ENCODE assay signal across 7 mouse cellular contexts in the genomic region with DNA sequence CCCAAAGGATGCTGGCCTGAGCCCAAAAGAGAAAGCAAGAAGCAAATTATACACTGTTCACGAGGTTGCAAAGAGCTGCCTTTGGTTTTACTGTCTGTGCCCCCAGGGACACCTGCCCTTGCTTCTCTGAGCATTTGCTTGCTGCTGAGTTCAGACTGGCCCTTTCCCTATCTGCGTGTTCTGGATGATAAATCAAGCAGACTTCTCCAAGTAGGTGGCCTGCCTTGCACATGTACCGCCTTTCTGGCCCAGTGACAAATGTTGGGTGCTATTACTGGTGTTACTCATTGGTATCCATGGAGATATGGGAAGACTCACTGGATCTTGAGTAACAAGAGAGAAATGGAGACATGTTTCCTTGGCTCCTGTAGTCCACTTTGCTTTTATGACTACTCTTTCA. TPM values are rescaled to one million over a fixed set of nuclear protein-coding genes. Genes with fewer than 3 reads are reported as not detected.
DNase-seq lines count a peak whose midpoint lies in the region; ATAC-seq and TF ChIP-seq lines count a peak whose summit lies in the region.

No protein-coding gene starts in this region.

- H3K36me3 ChIP-seq in midbrain, embryonic 13.5 days: no peaks in the 10 kb centered on the region

- H3K4me2 ChIP-seq in midbrain, embryonic 13.5 days (replicated peaks): no peak overlapping the region

- WGBS in lung, adult 2 months: 56% methylated on average over 3 of the region's 3 CpGs
- WGBS in midbrain, embryonic 13.5 days: 65% methylated on average over 3 of the region's 3 CpGs

- no peak overlapping the region for H3K9ac ChIP-seq in midbrain, embryonic 13.5 days (replicated peaks)

- TF ChIP-seq CTCF in lung, adult 2 months (IDR thresholded peaks at IDR 0.05; ENCODE audit: insufficient read depth, low read length): no peak

- H3K27ac ChIP-seq in midbrain, embryonic 13.5 days: no peak overlapping the region

- no peaks in the 10 kb centered on the region for H3K9me3 ChIP-seq in midbrain, embryonic 13.5 days

- no peaks in the 10 kb centered on the region for H3K27me3 ChIP-seq in midbrain, embryonic 13.5 days

- peak; percentile 47 to 60 for DNase-seq in lung, adult 18-20 months
- no peak for DNase-seq in lung, adult 2 months
- peak; percentile 79 for DNase-seq in fibroblast of lung, adult 2 months (ENCODE audit: low read depth)
- DNase-seq in kidney, postnatal 14 days: peak; percentile 23
- DNase-seq in lung, postnatal 10 days: peak; percentile 79
- DNase-seq in testis, postnatal 10 days (ENCODE audit: low spot score): peak; percentile 55

- no peak for TF ChIP-seq POLR2A in lung, adult 2 months (IDR thresholded peaks at IDR 0.05; ENCODE audit: borderline replicate concordance, extremely low read depth, low read depth, low read length)

- no peak overlapping the region for H3K4me3 ChIP-seq in lung, adult 2 months (replicated peaks; ENCODE audit: extremely low read depth, low read depth, low read length)
- H3K4me3 ChIP-seq in midbrain, embryonic 13.5 days (replicated peaks): no peak overlapping the region

- ATAC-seq in midbrain, embryonic 13.5 days: no peak

- no peaks in the 10 kb centered on the region for H3K4me1 ChIP-seq in lung, adult 2 months (ENCODE audit: control insufficient read depth, insufficient read depth, low read length)
- no peaks in the 10 kb centered on the region for H3K4me1 ChIP-seq in midbrain, embryonic 13.5 days (replicated peaks)

RNA-seq across cellular contexts. Expression of a gene that starts 43.4 kb away (rescaled TPM):
- 0.04 TPM in 1 of 2 replicates, not detected in the other for polyA plus RNA-seq in lung, adult 2 months (2012; rRNA removed)
- 20.9 and 21.0 TPM in 2 replicates for polyA plus RNA-seq in midbrain, embryonic 13.5 days (2015; fragmentation: Nextera tagmentation; extraction: Ambion mirVana)

Comparison
In these comparisons a context has a peak if more than half of its experiments do, and no peak if none do; other contexts are left out.
1. RNA of a gene that starts 43.4 kb away (polyA plus RNA-seq): 20.9 to 21.0 TPM in midbrain, embryonic 13.5 days; 0.04 TPM in lung, adult 2 months; every median in the first group is over 10 times any median in the second.